Mouse (Mus musculus): Measurements from ENCODE around the gene H2-Eb2. TPM values are rescaled to one million over a fixed set of nuclear protein-coding genes. Genes with fewer than 3 reads are reported as not detected.

Gene H2-Eb2
- total RNA-seq (2023) = 10 to 100 TPM; 33.6 to 48.0 TPM

GRCm38 (mm10) chr17:34325436-34325835 is at the start of gene H2-Eb2:
TSS of gene H2-Eb2 (plus strand) at chr17:34325665.

GRCm38 (mm10) chr17:34287648-34288047 is 37.8 kb upstream of the H2-Eb2 start, which contains the start of gene H2-Aa:
TSS of gene H2-Aa (minus strand) at chr17:34287823.

GRCm38 (mm10) chr17:34305380-34306030 is 20.0 kb upstream of the H2-Eb2 start, which contains the start of gene H2-Eb1:
TSS of gene H2-Eb1 (plus strand) at chr17:34305867.

GRCm38 (mm10) chr17:34354539-34354938 is 29.1 kb downstream of the H2-Eb2 start, which contains the start of gene Btnl2:
TSS of gene Btnl2 (plus strand) at chr17:34354822.

GRCm38 (mm10) chr17:34376847-34377246 is 51.4 kb downstream of the H2-Eb2 start, which contains the start of gene Btnl1:
TSS of gene Btnl1 (plus strand) at chr17:34377132.

Other genes starting within 250 kb of the H2-Eb2 start
- gene H2-Oa, start 233.3 kb upstream of the H2-Eb2 start, total RNA-seq (2023) = 100 to 1,000 TPM; 208 to 232 TPM
- gene H2-DMa, start 206.1 kb upstream of the H2-Eb2 start, total RNA-seq (2023) = 100 to 1,000 TPM; 579 to 585 TPM
- gene Brd2, start 203.0 kb upstream of the H2-Eb2 start, total RNA-seq (2023) = 100 to 1,000 TPM; 526 to 537 TPM
- gene H2-DMb2, start 182.4 kb upstream of the H2-Eb2 start, total RNA-seq (2023) = 1,000 to 10,000 TPM; 1,421 to 1,463 TPM
- 100 to 1,000 TPM; 605 to 615 TPM for gene H2-DMb1, start 172.6 kb upstream of the H2-Eb2 start, total RNA-seq (2023)
- gene Tap1, start 138.1 kb upstream of the H2-Eb2 start, total RNA-seq (2023) = 100 to 1,000 TPM; 143 to 169 TPM
- 100 to 1,000 TPM in 1 of 2 experiments, 10 to 100 TPM in 1; 96.9 to 120 TPM for gene Psmb9, start 137.9 kb upstream of the H2-Eb2 start, total RNA-seq (2023)
- 100 to 1,000 TPM; 240 to 265 TPM for gene Psmb8, start 127.9 kb upstream of the H2-Eb2 start, total RNA-seq (2023)
- gene Tap2, start 122.1 kb upstream of the H2-Eb2 start, total RNA-seq (2023) = 100 to 1,000 TPM; 125 to 140 TPM
- gene H2-Ob, start 86.8 kb upstream of the H2-Eb2 start, total RNA-seq (2023) = 1,000 to 10,000 TPM; 1,014 to 1,076 TPM
- gene H2-Ab1, start 68.0 kb upstream of the H2-Eb2 start, total RNA-seq (2023) = 1,000 to 10,000 TPM; 6,321 to 6,441 TPM
- gene H2-Aa, start 37.8 kb upstream of the H2-Eb2 start, total RNA-seq (2023) = 1,000 to 10,000 TPM; 4,632 to 4,642 TPM
- gene H2-Eb1, start 19.8 kb upstream of the H2-Eb2 start, total RNA-seq (2023) = 1,000 to 10,000 TPM; 3,437 to 3,484 TPM
- 10 to 100 TPM in 1 of 2 experiments, 1 to 10 TPM in 1; 9.3 to 12.5 TPM for gene Btnl2, start 29.2 kb downstream of the H2-Eb2 start, total RNA-seq (2023)
- 1 to 10 TPM; 2.7 to 4.5 TPM for gene Btnl1, start 51.5 kb downstream of the H2-Eb2 start, total RNA-seq (2023)
- 10 to 100 TPM; 14.3 to 15.6 TPM for gene BC051142, start 73.2 kb downstream of the H2-Eb2 start, total RNA-seq (2023)
- gene Btnl4, start 151.7 kb downstream of the H2-Eb2 start, total RNA-seq (2023) = not detected
- not detected for gene Btnl6, start 191.7 kb downstream of the H2-Eb2 start, total RNA-seq (2023)
- gene Notch4, start 238.6 kb downstream of the H2-Eb2 start, total RNA-seq (2023) = 1 to 10 TPM; 1.0 to 1.9 TPM